Mouse (Mus musculus): ENCODE measurements at regions not wholly inside any gene's neighbourhood (a gene's known extent, or its start where the extent isn't known, plus 50 kb on each side); places are given as distances from the start of the nearest gene placed in this dataset.

DNA sequence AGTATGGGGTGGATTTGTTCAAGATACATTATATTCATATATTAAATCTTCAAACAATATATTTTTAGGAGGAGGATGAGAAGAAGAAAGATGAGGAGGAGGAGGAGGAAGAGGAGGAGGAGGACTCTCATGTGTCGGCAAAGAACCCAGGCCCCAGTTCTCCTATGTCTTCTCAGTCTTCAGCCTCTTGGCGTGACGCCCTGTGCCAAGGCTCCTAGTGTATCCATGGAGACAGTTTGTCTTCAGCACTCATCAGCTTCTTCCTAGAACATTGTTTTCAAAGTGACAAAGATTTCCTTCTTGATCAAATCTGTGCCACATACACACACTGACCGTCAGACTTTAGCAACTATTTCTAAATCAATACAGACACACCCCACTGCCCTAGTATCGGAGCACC lies 156.4 kb upstream of the Tox3 start:
- DNase-seq (ENCODE audit: low spot score in 2 of 2): no peak

DNA sequence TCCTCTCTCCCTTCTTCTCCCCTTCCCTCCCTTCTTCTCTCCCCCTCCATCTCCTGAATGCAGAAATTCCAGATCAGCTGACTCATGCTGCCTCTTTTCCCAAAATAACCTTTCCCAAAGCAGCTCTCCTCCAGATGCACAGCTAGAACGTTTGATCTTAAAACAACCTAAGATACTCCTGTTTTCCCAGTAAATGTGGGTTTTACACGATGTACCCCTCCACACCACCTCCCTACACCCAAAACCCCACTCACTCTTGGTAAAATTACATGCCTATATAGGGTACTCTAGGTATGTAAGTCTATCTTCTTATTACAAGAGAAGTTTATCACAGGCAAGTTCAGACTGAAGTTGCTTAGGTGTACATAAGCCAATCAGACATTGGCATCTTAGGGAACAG lies 155.2 kb upstream of the Tox3 start:
- no peak for DNase-seq (ENCODE audit: low spot score in 2 of 2)

DNA sequence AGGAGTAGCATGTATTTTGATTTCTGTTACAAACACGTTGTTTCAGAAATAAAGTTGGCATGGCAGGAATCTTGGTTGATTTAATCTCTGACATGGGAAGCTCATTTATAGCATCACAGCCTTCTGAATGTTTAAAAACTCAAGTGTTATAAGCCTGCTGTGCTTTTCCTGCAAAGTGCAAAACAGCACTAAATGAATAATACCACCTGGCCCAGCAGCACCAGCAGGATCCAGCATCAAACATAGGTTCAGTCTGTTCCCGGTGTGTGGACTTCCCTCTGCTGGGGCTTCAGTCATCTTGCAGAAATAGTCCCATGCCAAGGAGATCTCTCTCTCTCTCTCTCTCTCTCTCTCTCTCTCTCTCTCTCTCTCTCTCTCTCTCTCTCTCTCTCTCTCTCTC lies 154.7 kb upstream of the Tox3 start:
- DNase-seq (ENCODE audit: low spot score in 2 of 2): no peak

DNA sequence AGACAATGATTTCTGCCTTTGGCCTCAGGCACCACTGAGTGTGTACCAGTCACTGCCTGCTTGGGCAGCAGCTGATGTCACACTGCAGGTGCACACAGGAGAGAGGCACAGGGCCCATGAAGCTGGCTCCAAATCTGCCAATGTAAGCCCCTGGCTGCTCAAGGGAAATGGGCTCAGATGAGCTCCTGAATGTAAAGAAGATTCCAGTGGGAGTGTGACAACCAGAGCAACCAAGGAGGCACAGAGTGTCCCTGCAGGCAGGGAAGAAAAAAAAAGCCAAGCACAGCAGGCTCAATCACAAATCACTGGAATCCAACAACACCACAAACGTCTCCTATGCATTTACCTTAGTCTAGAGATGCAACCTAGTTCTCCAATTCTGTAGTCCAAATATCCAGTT lies 151.2 kb upstream of the Tox3 start:
- no peak for DNase-seq (ENCODE audit: low spot score in 2 of 2)

DNA sequence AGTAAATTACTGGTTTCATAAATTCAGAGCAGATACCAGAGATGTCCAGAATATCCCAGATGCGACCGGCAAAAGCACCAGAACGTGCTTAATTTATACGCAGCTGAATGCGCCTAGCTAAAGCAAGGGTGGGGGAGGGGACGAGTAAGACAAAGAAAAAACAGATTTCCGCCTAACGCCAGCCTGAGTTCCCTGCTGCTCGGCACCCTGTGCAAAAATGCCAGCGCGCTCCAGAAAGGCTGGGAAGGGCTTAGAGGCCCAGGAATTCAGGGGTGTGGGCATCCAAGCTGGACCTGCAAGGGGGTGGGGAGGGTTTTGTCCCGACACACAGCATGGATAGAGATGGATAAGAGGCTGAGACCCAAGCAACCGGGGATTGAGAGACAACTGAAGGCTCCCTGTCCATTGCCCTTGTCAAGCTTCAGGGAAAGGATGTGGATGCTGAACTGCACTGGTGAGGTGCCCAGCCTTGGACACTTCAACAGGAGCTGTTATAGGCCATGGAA lies 148.6 kb upstream of the Tox3 start:
- no peak for DNase-seq (ENCODE audit: low spot score in 2 of 2)

DNA sequence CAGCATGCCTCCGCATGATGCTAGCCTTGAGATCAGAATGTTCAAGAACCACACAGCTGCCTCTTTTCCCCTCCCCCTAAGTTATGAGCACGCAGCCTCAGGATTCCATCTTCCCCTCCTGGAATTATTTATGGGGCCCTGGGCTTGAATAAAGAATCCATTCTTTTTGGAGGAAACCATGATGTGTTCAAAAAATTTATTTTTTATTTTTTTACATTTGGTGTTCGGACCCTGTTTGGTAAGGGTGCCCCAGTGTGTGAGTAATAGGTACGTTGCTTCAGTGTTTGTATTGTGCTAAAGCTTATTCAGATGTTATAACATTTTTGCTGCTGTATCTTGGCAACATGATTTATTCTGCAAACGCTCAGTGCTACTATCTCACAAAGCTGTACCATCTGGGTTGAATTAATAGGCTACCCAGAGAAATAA lies 147.8 kb upstream of the Tox3 start:
- DNase-seq (ENCODE audit: low spot score in 2 of 2): no peak

DNA sequence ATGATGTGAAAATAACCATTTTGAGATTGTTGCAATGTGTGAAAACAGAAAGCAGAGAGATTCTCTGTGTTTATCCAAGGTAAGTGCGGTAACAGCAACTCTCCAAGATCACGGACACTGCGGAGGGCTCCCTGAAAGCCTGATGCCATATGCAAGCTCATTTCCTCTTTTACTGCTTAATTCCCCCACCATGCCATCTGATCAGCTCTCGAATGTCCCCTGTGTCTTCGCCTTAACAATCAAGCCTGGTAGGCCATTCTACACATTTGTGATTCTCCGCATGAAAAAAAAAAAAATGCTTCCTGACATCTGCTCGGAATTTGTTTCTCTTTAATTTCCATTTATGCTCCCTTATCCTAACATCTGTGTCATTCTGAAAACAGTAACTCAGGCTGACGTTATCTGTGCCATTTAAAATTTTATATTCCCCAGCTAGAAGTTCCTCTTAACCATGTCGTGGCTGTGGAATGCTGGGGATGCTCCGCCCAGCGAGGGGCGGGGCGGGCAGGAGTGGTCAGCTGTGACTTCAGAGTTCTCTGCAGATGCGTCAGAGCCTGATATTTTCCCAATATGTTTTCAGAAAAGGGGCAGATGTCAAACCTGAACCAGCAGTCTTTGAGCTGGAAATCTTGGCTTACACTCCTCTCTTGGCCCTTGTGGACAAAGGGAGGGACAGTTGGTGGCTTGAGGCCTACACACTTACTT lies 144.5 kb upstream of the Tox3 start:
- DNase-seq (ENCODE audit: low spot score in 2 of 2): no peak

DNA sequence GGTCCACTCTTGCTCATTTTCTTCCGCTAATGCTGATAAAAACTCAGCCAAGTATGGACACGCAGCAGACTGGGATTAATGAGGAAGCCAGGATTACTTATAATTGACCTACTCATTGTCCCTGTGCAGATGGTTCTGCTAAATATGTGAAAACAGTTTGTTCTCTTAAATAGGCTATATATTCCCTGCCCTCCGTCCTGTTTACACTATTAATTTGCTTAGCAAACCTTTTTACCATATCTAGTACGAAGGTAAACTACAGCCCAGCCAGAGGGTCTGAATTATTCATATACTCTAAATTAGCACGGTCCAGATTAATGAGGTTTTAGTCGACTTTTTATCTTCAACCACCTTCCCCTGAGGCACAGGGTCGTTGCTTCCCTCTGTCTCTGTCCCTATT lies 143.5 kb upstream of the Tox3 start:
- no peak for DNase-seq (ENCODE audit: low spot score in 2 of 2)

DNA sequence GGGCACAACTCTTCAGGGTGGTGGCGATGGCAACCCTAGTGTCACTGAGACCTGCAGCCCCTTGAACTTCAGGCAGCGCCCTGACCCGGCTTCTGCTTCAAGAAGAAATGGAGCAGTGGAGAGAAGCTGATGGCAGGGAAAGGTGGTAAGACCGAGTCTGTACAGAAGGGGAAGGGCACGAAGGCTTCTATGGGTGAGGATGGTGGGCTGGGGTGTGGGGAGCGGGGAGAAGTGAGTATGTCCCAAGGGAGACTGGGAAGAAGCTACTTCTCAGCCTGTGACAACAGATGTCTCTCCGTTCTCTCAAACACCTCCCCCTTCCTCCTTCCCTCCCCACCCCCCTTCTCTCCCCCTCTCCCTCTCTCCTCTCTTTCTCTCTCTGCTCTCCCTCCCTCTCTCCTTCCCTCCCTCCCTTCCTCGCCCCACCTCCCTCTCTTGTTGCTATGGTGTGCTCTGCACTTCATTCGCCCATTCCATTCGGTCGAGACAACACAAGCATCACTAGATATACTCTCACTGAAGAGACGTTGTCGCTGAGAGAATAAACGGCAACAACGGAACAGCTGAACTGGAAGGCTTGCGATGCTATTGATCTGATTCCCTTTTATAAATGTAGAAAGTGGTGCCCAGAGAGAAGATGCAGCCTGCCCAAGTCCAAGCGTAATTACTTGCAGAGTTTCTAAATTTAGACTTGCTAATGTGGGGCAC lies 142.7 kb upstream of the Tox3 start:
- no peak for DNase-seq (ENCODE audit: low spot score in 2 of 2)

DNA sequence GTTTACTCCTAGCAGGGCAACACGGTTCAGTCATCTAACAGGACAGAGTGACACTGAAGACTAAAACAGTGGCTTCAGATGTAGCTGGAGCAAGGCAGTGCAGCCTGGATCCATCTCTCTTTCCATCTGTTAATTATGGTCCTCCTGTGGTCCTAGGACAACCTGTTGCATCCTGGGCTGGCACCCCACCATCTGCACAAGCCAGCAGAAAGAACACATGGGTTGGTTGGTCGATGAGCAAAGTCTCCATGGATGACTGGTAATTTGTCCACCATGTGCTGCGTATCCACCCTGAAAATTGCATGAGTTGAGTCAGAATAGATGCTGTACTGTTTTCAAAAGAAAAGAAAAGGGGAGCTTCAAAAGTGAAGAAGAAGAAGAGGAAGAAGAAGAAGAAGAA lies 138.4 kb upstream of the Tox3 start:
- DNase-seq (ENCODE audit: low spot score in 2 of 2): no peak

DNA sequence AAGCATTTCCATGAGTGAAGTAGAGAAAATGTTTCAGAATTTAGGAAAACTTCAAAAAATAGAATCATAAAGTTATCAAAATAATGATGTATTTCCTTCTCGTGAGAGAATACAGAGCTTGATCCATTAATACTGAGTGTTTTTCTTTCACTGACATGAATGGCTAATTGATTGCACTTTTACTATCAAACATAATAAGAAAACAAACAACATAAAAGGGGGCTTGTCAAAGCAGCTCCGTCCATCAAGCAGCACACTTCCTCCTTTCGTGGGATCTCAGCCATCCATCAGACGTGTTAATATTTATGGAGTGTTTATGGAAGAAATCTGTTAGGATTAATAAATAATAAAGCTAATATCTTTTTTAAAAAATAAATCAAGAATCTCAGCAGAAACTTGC lies 130.0 kb upstream of the Tox3 start:
- no peak for DNase-seq (ENCODE audit: low spot score in 2 of 2)

DNA sequence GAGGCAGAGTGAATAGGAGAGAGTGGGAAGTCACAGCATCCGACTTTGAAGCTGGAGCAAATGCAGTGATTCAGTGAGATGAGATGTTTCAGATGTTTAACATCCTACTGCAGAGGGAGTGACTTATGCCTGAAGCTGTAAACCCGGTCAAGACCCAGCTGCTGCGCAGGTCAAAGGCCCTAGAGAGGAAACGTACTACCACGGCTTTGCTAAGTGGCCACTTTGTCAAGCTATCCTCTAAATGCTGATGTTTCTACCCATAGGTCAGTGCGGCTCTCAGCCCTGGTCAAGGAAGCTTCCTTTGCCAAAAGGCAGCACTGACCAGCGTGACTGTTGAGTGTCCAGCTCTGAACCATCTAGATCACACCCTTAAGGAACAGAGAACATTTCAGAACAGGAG lies 125.9 kb upstream of the Tox3 start:
- no peak for DNase-seq (ENCODE audit: low spot score in 2 of 2)

DNA sequence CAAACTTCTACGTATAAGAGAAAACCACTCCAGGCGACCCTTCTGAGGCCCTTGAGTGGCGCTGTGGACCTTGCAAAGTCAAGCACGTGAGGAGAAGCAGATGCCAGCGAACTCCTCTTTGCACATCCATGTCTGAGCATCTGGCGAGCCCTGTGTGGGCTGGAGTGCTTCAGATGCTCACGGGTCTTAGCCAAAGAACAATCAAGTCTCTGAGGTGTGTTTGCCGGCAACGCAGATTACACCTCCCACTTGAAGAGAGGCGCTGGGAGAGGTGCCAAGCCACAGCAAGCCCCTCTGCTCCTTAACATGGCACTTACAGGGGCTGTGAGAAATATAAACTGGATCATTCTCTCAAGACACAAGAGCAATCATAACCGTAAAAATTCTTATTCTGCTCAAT lies 122.7 kb upstream of the Tox3 start:
- no peak for DNase-seq (ENCODE audit: low spot score in 2 of 2)

DNA sequence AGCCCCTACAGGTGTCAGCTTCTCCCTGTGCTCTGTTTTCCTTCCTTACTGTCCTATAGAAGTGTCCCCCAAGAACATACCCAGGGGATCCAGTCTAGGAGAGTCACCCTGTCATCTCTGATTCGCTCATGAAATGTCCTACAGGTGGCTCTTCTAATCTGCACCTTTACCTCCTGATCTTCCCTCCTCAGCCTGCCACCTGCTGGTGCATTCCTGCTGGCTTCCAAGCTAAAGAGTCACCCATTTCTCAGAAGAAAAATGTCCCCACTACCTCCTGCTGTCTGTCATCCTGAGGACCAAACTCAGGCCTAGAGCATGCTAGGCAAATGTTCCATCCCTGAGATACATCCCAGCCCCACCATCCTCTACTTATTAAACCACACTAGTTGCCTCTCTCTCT lies 115.6 kb upstream of the Tox3 start:
- no peak for DNase-seq (ENCODE audit: low spot score in 2 of 2)

DNA sequence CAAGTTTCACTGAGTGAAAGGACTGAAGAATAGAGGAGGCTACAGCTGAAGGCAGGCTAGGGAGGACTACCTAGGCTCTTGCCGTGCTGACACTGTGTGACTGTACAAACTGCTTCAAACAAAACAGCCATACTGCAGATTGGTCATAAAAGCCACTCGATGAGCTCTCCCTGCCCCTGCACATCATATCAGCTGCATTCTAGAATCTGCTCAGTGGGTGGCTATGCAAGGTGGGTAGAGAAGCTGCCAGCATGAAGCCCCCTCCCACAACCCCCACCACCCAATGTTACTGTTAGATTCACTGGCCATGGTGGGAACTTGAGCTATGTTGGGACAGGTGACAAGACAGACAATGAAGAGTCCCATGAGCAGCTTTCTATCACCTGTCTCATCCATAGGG lies 107.2 kb upstream of the Tox3 start:
- DNase-seq (ENCODE audit: low spot score in 2 of 2): no peak

DNA sequence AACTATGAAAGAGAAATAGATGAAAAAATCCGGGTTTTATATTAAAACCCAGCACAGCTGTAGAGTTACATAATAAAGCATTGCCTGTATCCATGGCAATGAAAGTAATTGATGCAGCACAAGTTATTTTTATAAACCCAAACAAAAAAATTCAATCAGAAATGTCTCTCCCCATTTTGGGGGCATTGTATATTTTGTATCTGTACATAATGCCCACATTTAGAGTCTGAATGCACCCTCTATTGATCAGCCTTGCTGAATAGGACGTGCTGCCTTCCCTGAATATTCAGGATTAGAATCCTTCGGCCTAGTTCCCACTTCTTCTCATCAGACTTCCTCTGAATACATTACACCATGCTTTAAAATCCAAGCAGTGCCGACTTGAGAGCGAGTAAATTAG lies 106.0 kb upstream of the Tox3 start:
- DNase-seq (ENCODE audit: low spot score in 2 of 2): no peak

DNA sequence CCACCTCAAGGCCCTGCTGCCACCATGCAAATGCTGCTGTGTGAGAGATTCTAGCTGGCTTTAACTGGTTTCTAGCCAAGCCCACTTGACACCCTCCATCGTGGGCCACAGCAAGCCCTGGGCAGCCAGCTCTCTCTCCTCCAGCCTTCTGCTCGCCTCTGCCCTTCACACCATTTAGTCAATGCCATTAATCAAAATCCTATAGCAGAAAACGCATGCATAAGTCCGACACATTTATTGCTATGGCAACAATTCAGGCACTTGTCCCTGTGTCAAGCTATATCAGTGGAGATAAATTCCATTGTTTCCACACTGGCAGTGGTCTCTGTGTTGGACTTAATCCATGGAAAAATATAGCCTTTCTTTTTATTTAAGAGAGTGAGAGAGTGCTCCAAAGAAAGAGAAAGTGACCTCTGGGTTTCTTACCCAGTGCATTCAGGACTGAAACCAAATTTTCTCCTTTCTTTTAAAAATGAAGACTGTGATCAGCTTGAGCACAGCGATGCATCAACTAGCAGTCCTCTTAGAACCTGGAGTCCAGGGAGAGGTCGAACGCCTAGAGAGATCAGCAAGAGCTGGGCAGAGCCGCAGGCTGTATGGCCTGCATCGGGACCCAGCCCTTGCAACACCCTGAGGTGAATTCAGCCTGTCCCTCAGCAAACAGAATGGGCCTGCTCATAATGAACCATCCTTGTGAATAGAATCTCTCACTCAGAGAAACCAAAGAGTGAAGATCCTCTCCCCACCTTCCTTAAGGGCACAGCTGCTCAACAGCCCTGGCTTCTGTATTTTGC lies 93.1 kb upstream of the Tox3 start:
- DNase-seq (ENCODE audit: low spot score in 2 of 2): no peak

DNA sequence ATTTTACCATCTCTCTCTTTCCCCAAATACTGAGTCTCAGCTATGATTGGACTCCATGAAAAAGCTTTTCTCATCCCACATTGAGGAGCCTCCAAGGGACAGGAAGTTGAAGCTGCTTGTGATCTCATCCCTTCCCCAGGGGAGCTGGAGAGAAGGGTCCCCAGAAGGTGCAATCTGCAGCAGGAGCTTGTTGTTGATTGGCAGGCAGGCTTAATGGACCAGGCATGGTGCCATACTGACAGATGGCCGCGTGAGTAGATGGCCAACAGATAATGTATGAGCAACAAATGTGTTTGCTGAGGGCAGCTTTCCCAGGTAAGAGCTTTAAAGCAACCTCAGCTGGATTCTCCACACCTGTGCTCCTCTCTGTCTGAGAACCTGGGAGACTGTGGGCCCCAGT lies 65.9 kb upstream of the Tox3 start:
- no peak for DNase-seq (ENCODE audit: low spot score in 2 of 2)

Data from adrenal gland, adult 18-20 months (tissue).